Mouse (Mus musculus): ENCODE data around the gene Krba1. TPM values are rescaled to one million over a fixed set of nuclear protein-coding genes. Genes with fewer than 3 reads are reported as not detected.

Gene Krba1
- total RNA-seq, 2 experiments from 2014 or later = 17.7 to 21.5 TPM

DNA sequence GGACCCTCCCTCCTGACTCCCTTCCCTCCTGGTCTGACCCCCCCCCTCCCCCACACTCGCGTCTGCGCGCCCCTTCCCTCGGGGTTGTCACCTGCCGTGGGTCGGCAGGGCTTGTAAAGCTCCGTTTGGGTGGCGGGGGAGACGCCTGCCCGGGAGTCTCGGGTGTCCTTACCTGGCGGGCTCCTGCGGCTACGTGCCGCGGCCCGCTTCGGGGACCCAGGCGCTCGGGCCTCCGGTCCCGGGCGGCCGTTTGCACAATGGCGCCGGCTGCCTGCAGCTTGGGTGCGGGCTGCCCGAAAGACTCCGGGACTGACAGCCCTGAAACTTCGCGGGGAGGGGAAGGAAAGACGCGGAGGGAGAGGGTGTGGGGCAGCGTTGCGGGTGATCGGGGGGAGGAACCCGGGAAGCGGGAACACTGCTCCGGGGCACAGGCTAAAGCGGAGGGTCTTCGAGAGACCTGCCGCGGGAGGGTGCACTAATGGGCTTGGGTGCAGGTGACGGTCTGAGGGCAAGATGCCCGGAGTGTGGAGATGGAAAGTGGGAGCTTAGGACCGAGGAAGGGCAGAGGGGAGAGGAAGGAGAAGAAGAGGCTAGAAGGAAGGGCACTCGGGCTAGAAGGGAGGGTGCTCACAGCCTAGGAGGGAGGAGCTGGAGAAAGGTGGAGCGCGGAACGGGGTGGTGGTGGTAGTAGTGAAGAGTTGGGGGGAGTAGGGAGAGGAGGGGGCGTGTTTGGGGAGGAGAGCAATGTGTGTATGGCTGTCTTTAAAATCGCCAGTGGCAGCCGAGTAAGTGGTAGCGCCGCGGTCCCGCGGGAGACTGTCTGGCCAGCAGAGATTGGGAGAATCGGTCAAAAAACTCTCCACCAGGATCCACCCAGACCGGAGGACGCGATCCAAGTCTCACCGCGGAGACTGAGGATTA lies 50.1 kb downstream of the Krba1 start, which contains the start of gene Zfp467:
Zfp467 (minus strand) TSS at position 645 of the 921 bp plus-strand sequence.
- DNase-seq = peak; percentile 55 to 72
- intact Hi-C loops (cut with DNase I) = loop anchor here (2.0 kb wide), 1 partner anchor 59 kb away; no protein-coding TSS in a partner anchor

GRCm38 (mm10) chr6:48446256-48446655 lies 50.9 kb downstream of the Krba1 start:
- peak; percentile 17 to 37 for DNase-seq
- intact Hi-C loops (cut with DNase I) = no loop called here

DNA sequence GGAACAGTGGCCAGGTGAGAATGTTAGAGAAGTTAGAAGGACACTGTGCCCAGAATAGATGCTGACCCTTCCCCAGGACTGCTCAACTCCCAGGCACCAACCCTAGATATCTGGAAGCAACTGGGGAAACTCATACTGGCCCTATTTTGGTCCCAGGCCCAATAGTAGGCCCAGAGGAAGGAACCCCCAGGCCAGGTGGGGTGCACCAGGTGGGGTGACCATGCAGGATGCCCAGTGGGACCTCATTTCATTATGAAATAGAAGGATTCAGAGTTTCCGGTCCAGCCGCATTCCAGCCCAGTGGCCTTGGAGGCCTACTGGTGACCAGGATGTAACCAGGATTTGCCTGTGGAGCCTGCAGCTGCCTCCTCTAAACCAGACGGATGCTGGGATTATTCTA lies 51.5 kb downstream of the Krba1 start:
- intact Hi-C loops (cut with DNase I) = no loop called here
- DNase-seq = no peak

DNA sequence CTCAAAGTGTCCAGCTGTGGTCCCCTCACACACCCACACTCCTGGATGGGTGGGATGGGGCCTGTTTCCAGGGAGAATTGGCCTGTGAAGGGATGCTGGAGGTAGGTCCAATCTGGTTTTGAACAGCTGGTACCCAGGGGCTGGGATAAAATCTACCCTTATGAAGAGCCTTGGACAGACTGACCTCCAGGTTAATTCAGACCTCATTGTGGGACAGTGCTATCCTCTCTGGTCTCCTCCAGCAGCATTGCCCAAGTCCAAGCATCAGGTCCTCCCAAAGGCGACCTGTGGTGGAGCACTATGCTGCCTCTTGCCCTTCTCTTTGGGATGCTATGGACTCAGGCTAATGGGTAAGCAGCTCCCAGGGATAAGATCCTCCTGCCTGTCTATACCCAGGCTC lies 52.5 kb downstream of the Krba1 start, which contains the start of gene Sspo:
Sspo (plus strand) TSS at position 301 of the 400 bp plus-strand sequence.
- DNase-seq = no peak
- intact Hi-C loops (cut with DNase I) = no loop called here

DNA sequence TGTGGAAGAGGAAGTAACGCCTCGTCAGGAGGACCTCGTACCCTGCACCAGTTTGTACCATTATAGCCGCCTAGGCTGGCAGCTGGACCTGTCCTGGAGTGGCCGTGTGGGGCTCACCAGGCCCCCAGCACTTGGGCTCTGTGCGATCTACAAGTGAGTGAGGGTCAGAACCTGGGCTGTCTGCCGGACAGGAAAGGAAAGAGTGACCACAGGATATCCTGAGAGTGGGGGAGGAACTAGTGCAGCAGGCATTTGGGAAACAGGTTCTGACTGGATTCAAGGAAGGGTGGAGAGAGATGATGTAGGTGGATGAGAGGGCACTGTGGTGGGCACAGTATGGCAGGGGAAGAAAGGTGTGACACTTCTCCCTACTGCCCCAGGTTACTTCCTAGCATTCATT lies 53.1 kb downstream of the Krba1 start:
- intact Hi-C loops (cut with DNase I) = no loop called here
- DNase-seq = no peak

GRCm38 (mm10) chr6:48452151-48452550 lies 56.8 kb downstream of the Krba1 start:
- intact Hi-C loops (cut with DNase I) = no loop called here
- no peak for DNase-seq

- intact Hi-C loops (cut with DNase I) = no loop called here
- DNase-seq = no peak
Measured at GRCm38 (mm10) chr6:48452771-48453170, 57.4 kb downstream of the Krba1 start.

DNA sequence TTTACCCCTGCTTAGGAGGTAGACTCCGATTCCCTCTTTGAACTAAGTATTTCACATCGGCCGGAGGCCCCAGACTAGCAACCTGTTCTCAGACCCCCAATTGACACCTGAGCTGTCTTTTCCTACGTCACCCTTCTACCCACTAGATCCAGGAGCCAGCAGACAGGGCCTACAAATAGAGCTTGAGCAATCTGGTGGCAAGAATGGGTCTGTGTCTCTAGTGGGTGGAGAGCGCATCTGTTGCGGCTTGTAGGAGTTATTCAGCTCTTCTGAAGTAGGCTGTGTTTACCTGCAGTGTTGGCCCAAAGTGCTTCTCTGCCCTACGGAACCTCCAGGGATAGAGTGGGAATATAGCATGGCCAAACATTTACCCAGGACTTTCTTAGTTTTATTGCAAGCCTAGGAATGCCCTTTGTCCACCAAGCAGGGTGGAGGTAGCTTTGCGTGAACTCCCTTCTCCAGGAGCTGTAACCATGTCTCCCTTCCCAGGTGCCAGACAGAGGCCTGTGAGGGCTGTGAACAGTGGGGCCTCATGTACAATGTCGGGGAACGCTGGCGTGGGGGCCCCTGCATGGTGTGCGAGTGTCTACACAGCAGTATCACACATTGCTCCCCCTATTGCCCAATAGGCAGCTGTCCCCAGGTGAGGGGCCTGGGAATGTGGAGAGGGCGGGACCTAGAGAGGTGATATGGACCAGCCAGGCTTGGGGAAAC lies 69.7 kb downstream of the Krba1 start:
- intact Hi-C loops (cut with DNase I) = no loop called here

GRCm38 (mm10) chr6:48466715-48467114 lies 71.3 kb downstream of the Krba1 start:
- intact Hi-C loops (cut with DNase I) = no loop called here
- no peak for DNase-seq

More for the DNA sequence above, 69.7 kb downstream of the Krba1 start:
- DNase-seq = no peak

DNA sequence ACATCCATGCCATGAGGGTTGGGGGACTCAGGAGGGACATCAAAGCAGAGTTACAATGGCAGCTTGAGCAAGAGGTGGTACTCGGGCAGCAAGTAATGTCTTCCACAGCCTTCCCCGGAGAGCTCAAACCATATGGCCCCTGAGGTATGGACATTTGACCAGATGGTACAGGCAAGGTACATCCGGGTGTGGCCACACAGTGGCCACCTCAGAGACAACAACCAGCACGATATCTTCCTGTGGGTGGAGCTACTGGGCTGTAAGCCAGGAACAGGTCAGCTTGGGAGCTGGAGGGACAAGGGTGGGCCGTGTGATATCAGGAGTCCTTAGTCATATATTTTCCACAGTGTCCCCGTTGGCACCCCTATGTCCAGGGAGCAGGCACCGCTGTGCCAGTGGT lies 72.1 kb downstream of the Krba1 start:
- intact Hi-C loops (cut with DNase I) = no loop called here

More for the DNA sequence above, 72.1 kb downstream of the Krba1 start:
- DNase-seq = no peak

Small RNAs within 50 kb of the gene (microRNA-seq; reads per million reads assigned to microRNA genes)
- gene Gm24325 (ENCODE audit: borderline number of aligned reads in 2 of 2) = 0 reads per million in 2 experiments

Other genes starting within 250 kb of the Krba1 start
- 10 to 100 TPM; 10.8 to 15.4 TPM for gene Zfp467, start 50.2 kb downstream of the Krba1 start, total RNA-seq (2021)
- under 1 TPM; 0.41 to 0.53 TPM for gene Sspo, start 52.6 kb downstream of the Krba1 start, total RNA-seq (2021)
- 10 to 100 TPM; 18.7 to 20.9 TPM for gene Atp6v0e2, start 142.0 kb downstream of the Krba1 start, total RNA-seq (2021)
- gene Lrrc61, start 159.2 kb downstream of the Krba1 start, total RNA-seq (2021) = 10 to 100 TPM; 16.7 to 26.6 TPM
- 100 to 1,000 TPM in 1 of 2 experiments, 10 to 100 TPM in 1; 70.4 to 101 TPM for gene Rarres2, start 177.2 kb downstream of the Krba1 start, total RNA-seq (2021)
- not detected for gene Gm45021, start 194.0 kb downstream of the Krba1 start, total RNA-seq (2021)
- 10 to 100 TPM; 27.3 to 33.7 TPM for gene Repin1, start 198.3 kb downstream of the Krba1 start, total RNA-seq (2021)
- gene Gm44965, start 198.4 kb downstream of the Krba1 start, total RNA-seq (2021) = 1 to 10 TPM in 1 of 2 experiments, not detected in 1; 3.7 TPM
- gene Zfp775, start 206.5 kb downstream of the Krba1 start, total RNA-seq (2021) = 10 to 100 TPM; 10.4 to 10.7 TPM
- gene AI854703, start 231.2 kb downstream of the Krba1 start, total RNA-seq (2021) = under 1 TPM; 0.33 to 0.38 TPM

Measured in heart, postnatal 36 days (tissue).